Mouse (Mus musculus): ENCODE measurements at regions not wholly inside any gene's neighbourhood (a gene's known extent, or its start where the extent isn't known, plus 50 kb on each side); places are given as distances from the start of the nearest gene placed in this dataset.

GRCm38 (mm10) chr4:92574586-92574985 lies 383.0 kb upstream of the Gm12666 start:
- no peaks in the 10 kb centered on the region for H3K36me3 ChIP-seq
- ATAC-seq (ENCODE audit: low FRiP score, low read depth): no peak
- 90% methylated on average over 2 of the region's 2 CpGs for WGBS
- no peak overlapping the region for H3K4me3 ChIP-seq
- no peaks in the 10 kb centered on the region for H3K4me1 ChIP-seq
- H3K9me3 ChIP-seq: no peaks in the 10 kb centered on the region
- H3K27ac ChIP-seq (replicated peaks): no peak overlapping the region
- no peak overlapping the region for H3K4me2 ChIP-seq (replicated peaks)
- no peaks in the 10 kb centered on the region for H3K27me3 ChIP-seq
- H3K9ac ChIP-seq (replicated peaks): no peak overlapping the region

- Histone ChIP-seq H3K27me3 (no peaks in the 10 kb centered on the region), H3K27ac (replicated peaks) (no peak overlapping the region), H3K9me3 (no peaks in the 10 kb centered on the region), H3K4me1 (no peaks in the 10 kb centered on the region), H3K36me3 (no peaks in the 10 kb centered on the region), H3K4me2 (replicated peaks) (no peak overlapping the region), H3K4me3 (no peak overlapping the region), H3K9ac (replicated peaks) (no peak overlapping the region)
- ATAC-seq (ENCODE audit: low FRiP score, low read depth): no peak
- WGBS: 80% methylated on average over 2 of the region's 2 CpGs
These were observed 373.8 kb upstream of the Gm12666 start for GRCm38 (mm10) chr4:92565357-92565756.

- H3K4me1 ChIP-seq: no peaks in the 10 kb centered on the region
- 68% methylated on average over 1 of the region's 1 CpGs for WGBS
- no peak overlapping the region for H3K4me3 ChIP-seq
- no peak overlapping the region for H3K27ac ChIP-seq (replicated peaks)
- no peak overlapping the region for H3K4me2 ChIP-seq (replicated peaks)
- no peak for ATAC-seq (ENCODE audit: low FRiP score, low read depth)
- no peaks in the 10 kb centered on the region for H3K36me3 ChIP-seq
- H3K27me3 ChIP-seq: no peaks in the 10 kb centered on the region
- H3K9ac ChIP-seq (replicated peaks): no peak overlapping the region
- H3K9me3 ChIP-seq: no peaks in the 10 kb centered on the region
These were observed 363.6 kb upstream of the Gm12666 start for GRCm38 (mm10) chr4:92555186-92555585.

GRCm38 (mm10) chr4:92542089-92542488 lies 350.5 kb upstream of the Gm12666 start:
- Histone ChIP-seq H3K4me2 (replicated peaks) (no peak overlapping the region), H3K4me1 (no peaks in the 10 kb centered on the region), H3K4me3 (no peak overlapping the region), H3K36me3 (no peaks in the 10 kb centered on the region), H3K27ac (replicated peaks) (0 out of 2 replicates have a peak overlapping the region, but pooled peaks have one; percentile 2), H3K9me3 (no peaks in the 10 kb centered on the region), H3K9ac (replicated peaks) (no peak overlapping the region), H3K27me3 (no peaks in the 10 kb centered on the region)
- ATAC-seq (ENCODE audit: low FRiP score, low read depth): peak; percentile 89

GRCm38 (mm10) chr4:92538296-92538695 lies 346.7 kb upstream of the Gm12666 start:
- no peaks in the 10 kb centered on the region for H3K36me3 ChIP-seq
- H3K27me3 ChIP-seq: no peaks in the 10 kb centered on the region
- 94% methylated on average over 9 of the region's 9 CpGs for WGBS
- H3K9me3 ChIP-seq: no peaks in the 10 kb centered on the region
- no peak overlapping the region for H3K4me3 ChIP-seq
- no peaks in the 10 kb centered on the region for H3K4me1 ChIP-seq
- no peak overlapping the region for H3K4me2 ChIP-seq (replicated peaks)
- no peak for ATAC-seq (ENCODE audit: low FRiP score, low read depth)
- no peak overlapping the region for H3K27ac ChIP-seq (replicated peaks)
- no peak overlapping the region for H3K9ac ChIP-seq (replicated peaks)

GRCm38 (mm10) chr4:92502010-92502409 lies 310.5 kb upstream of the Gm12666 start:
- Histone ChIP-seq H3K27me3 (no peaks in the 10 kb centered on the region), H3K36me3 (no peaks in the 10 kb centered on the region), H3K9me3 (no peaks in the 10 kb centered on the region), H3K4me3 (no peak overlapping the region), H3K9ac (replicated peaks) (no peak overlapping the region), H3K4me1 (no peaks in the 10 kb centered on the region), H3K4me2 (replicated peaks) (no peak overlapping the region), H3K27ac (replicated peaks) (no peak overlapping the region)
- ATAC-seq (ENCODE audit: low FRiP score, low read depth): no peak

GRCm38 (mm10) chr4:92500168-92500567 lies 308.6 kb upstream of the Gm12666 start:
- H3K9me3 ChIP-seq: no peaks in the 10 kb centered on the region
- H3K36me3 ChIP-seq: no peaks in the 10 kb centered on the region
- H3K4me2 ChIP-seq (replicated peaks): no peak overlapping the region
- 83% methylated on average over 5 of the region's 5 CpGs for WGBS
- H3K27me3 ChIP-seq: no peaks in the 10 kb centered on the region
- no peak overlapping the region for H3K9ac ChIP-seq (replicated peaks)
- no peak overlapping the region for H3K27ac ChIP-seq (replicated peaks)
- no peaks in the 10 kb centered on the region for H3K4me1 ChIP-seq
- ATAC-seq (ENCODE audit: low FRiP score, low read depth): no peak
- H3K4me3 ChIP-seq: no peak overlapping the region

- no peak overlapping the region for H3K9ac ChIP-seq (replicated peaks)
- no peaks in the 10 kb centered on the region for H3K36me3 ChIP-seq
- H3K27ac ChIP-seq (replicated peaks): no peak overlapping the region
- H3K9me3 ChIP-seq: no peaks in the 10 kb centered on the region
- ATAC-seq (ENCODE audit: low FRiP score, low read depth): no peak
- H3K4me3 ChIP-seq: no peak overlapping the region
- H3K27me3 ChIP-seq: no peaks in the 10 kb centered on the region
- no peak overlapping the region for H3K4me2 ChIP-seq (replicated peaks)
- H3K4me1 ChIP-seq: no peaks in the 10 kb centered on the region
These were observed 295.1 kb upstream of the Gm12666 start for GRCm38 (mm10) chr4:92486603-92487002.

GRCm38 (mm10) chr4:92458186-92458585 lies 266.6 kb upstream of the Gm12666 start:
- Histone ChIP-seq H3K4me1 (no peaks in the 10 kb centered on the region), H3K9ac (replicated peaks) (no peak overlapping the region), H3K4me3 (no peak overlapping the region), H3K36me3 (no peaks in the 10 kb centered on the region), H3K9me3 (no peaks in the 10 kb centered on the region), H3K27ac (replicated peaks) (no peak overlapping the region), H3K27me3 (no peaks in the 10 kb centered on the region), H3K4me2 (replicated peaks) (no peak overlapping the region)
- no peak for ATAC-seq (ENCODE audit: low FRiP score, low read depth)

All from midbrain, embryonic 12.5 days (tissue).